Mouse (Mus musculus) intestine, embryonic 14.5 days (tissue): ENCODE results near the gene Vac14. TPM values are rescaled to one million over a fixed set of nuclear protein-coding genes. Genes with fewer than 3 reads are reported as not detected.

ENCODE experiments used
- ATAC-seq: fragments of 200-750 bp; cut with Nextera tagmentation; replicated peaks from 2 replicates; pipeline ENCODE4 v1.8.0; 2017; ENCODE audit warnings: low read depth, moderate number of reproducible peaks, moderate TSS enrichment, moderate library complexity; ENCODE audit not compliant: low FRiP score, low TSS enrichment
- DNase-seq: peaks from one replicate; pipeline ENCODE4 v3.0.0-alpha.2; 2018; ENCODE audit warnings: low spot score
- H3K27ac ChIP-seq: fragments of 300-500 bp; sonication (generic); 2 replicates; pipeline ENCODE4 v1.5.1; 2014; ENCODE audit warnings: low read depth, mild to moderate bottlenecking, control low read depth
- H3K27me3 ChIP-seq: fragments of 300-500 bp; sonication (generic); replicated peaks from 2 replicates; pipeline ENCODE4 v1.6.1; 2014; ENCODE audit warnings: low read length, control low read depth; ENCODE audit not compliant: control insufficient read depth, insufficient read depth
- H3K36me3 ChIP-seq: fragments of 300-500 bp; sonication (generic); 2 replicates; pipeline ENCODE4 v1.6.1; 2014; ENCODE audit warnings: low read length, control low read depth; ENCODE audit not compliant: control insufficient read depth, insufficient read depth
- H3K4me1 ChIP-seq: fragments of 300-500 bp; sonication (generic); replicated peaks from 2 replicates; pipeline ENCODE4 v1.6.1; 2014; ENCODE audit warnings: low read length, control low read depth, mixed read lengths; ENCODE audit not compliant: control insufficient read depth, insufficient read depth
- H3K4me2 ChIP-seq: fragments of 300-500 bp; sonication (generic); 2 replicates; pipeline ENCODE4 v1.6.1; 2014; ENCODE audit warnings: low read length
- H3K4me3 ChIP-seq: fragments of 300-500 bp; sonication (generic); 2 replicates; pipeline ENCODE4 v1.5.1; 2014; ENCODE audit warnings: low read depth, low read length, control low read depth, mixed read lengths
- H3K9ac ChIP-seq: fragments of 300-500 bp; sonication (generic); 2 replicates; pipeline ENCODE4 v1.6.1; 2014; ENCODE audit warnings: mild to moderate bottlenecking, low read length
- H3K9me3 ChIP-seq: fragments of 300-500 bp; sonication (generic); 2 replicates; pipeline ENCODE4 v1.6.1; 2016; ENCODE audit warnings: low read length, control low read depth; ENCODE audit not compliant: control insufficient read depth
- WGBS: fragments of 180-500 bp; shearing (Covaris S2); extraction: QIAGEN DNeasy Blood & Tissue Kit; methylation state at CpG from one replicate; pipeline ENCODE4 v1.1.7; 2014; 5-methylcytosine and 5-hydroxymethylcytosine counted together
- polyA plus RNA-seq: library from polyadenylated mRNA; unstranded; fragments of >200 nt; fragmentation: Nextera tagmentation; extraction: Ambion mirVana; gene quantifications from 2 replicates; pipeline ENCODE4 v1.2.1, GENCODE M21; 2014

Gene Vac14
- polyA plus RNA-seq, 1 experiment from 2014 or later, result 27.2 TPM

DNA sequence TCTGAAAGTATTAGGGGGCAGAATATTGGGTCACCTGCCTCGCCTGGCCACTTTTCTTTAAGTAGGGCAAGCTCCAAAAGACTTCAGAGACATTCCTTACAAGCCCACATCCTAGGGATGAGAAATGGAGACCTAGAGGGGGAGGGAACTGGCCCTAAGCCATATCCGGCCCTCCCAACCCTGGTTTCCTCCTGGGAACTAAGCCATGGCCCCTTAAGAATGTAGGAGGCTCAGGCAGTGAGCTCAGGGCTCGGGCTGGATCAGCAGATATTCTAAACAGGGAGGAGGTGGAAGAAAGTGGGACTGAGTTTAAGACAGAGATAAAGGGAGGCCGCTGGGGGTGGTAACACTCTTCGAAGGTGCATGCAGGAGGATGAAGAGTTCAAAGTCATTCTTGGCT is 142.8 kb downstream of the Vac14 start:
- no peak for DNase-seq
- no peak overlapping the region for H3K27ac ChIP-seq
- ATAC-seq, result peak; percentile 61

DNA sequence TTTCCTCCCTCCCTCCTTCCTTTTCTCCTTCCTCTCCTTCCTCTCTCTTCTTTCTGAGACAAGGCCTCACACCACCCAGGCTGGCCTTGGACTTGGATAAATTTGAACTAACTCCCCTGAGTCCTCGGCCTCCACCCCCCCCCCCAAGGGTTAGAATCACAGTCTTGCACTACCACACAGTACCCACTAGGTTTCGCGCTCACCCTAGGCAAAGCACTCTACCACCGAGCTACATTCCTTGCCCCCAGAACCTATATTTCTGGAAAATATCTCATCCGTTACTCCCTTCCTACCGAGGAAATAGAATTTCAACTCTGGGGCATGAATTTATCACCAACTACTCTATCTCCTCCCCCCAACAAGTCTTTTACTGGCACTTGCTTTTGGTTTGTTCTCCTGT is 143.6 kb downstream of the Vac14 start:
- ATAC-seq, result no peak

More for the DNA sequence above, 142.8 kb downstream of the Vac14 start:
- Histone ChIP-seq H3K9ac (no peak overlapping the region), H3K27me3 (no peaks in the 10 kb centered on the region), H3K36me3 (no peaks in the 10 kb centered on the region), H3K4me3 (no peak overlapping the region), H3K4me1 (no peaks in the 10 kb centered on the region; the same call in 1 of the 2 replicates), H3K9me3 (no peaks in the 10 kb centered on the region), H3K4me2 (no peak overlapping the region)
- 45% methylated on average over 5 of the region's 5 CpGs for WGBS

DNA sequence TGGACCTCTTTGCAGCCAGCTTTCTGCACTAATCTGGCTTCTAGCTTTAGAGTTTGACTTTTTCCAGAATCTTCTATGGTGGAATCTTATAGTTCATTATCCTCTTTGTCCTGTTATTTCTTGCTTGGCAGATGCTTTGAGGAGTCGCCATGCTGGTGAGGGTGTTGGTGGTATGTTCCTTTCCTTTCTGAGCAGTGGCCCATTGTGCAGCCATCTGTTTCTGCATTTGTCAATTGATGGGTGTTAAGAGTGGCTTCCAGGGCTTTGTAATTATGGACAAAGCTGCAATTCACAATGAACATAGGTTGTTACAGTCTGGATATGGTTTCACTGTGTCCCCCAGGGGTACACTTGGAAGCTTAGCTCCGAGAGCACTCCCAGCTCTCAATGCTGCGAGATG is 146.3 kb downstream of the Vac14 start:
- no peak overlapping the region for H3K4me3 ChIP-seq
- H3K36me3 ChIP-seq, result no peaks in the 10 kb centered on the region
- no peak overlapping the region for H3K27ac ChIP-seq
- no peak for ATAC-seq
- no peaks in the 10 kb centered on the region for H3K27me3 ChIP-seq
- no peaks in the 10 kb centered on the region for H3K9me3 ChIP-seq
- no peak overlapping the region for H3K4me2 ChIP-seq
- H3K4me1 ChIP-seq, result no peaks in the 10 kb centered on the region; the same call in 1 of the 2 replicates
- 73% methylated on average over 3 of the region's 3 CpGs for WGBS
- no peak for DNase-seq
- no peak overlapping the region for H3K9ac ChIP-seq

More for the DNA sequence above, 143.6 kb downstream of the Vac14 start:
- Histone ChIP-seq H3K4me1 (no peaks in the 10 kb centered on the region; the same call in 1 of the 2 replicates), H3K9ac (no peak overlapping the region), H3K36me3 (no peaks in the 10 kb centered on the region), H3K27me3 (no peaks in the 10 kb centered on the region), H3K27ac (no peak overlapping the region), H3K9me3 (no peaks in the 10 kb centered on the region), H3K4me3 (no peak overlapping the region), H3K4me2 (no peak overlapping the region)
- DNase-seq, result no peak
- 48% methylated on average over 6 of the region's 6 CpGs for WGBS

DNA sequence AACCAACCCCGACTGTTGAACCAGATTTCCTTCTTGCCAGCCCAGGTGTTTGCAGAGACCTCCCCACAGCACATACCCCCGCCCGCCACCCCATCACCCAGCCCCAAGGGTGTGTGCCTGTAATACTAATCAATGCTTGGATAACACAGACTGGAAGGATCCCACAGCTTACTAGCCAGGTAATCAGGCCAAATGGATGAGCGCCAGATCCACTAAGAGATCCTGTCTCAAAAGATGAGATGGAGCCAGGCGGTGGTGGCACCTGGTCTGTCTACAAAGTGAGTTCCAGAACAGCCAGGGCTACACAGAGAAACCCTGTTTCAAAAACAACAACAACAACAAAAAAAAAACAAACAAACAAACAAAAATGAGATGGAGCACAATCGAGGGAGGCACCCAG is 148.9 kb downstream of the Vac14 start:
- DNase-seq (no peak), ATAC-seq (no peak)
- Histone ChIP-seq H3K9ac (no peak overlapping the region), H3K9me3 (no peaks in the 10 kb centered on the region), H3K4me2 (no peak overlapping the region), H3K27ac (no peak overlapping the region), H3K36me3 (no peaks in the 10 kb centered on the region), H3K4me3 (no peak overlapping the region), H3K4me1 (no peaks in the 10 kb centered on the region), H3K27me3 (no peaks in the 10 kb centered on the region)
- 84% methylated on average over 6 of the region's 6 CpGs for WGBS

Other genes with a start within 250 kb of the Vac14 start
- gene Mtss1l, start 102.9 kb downstream of the Vac14 start, polyA plus RNA-seq, result 9.9 and 10.4 TPM in 2 replicates
- 1.2 and 1.5 TPM in 2 replicates for gene Il34, start 187.3 kb downstream of the Vac14 start, polyA plus RNA-seq
- 66.0 and 72.3 TPM in 2 replicates for gene Cog4, start 228.0 kb downstream of the Vac14 start, polyA plus RNA-seq
- 149 and 176 TPM in 2 replicates for gene Sf3b3, start 228.2 kb downstream of the Vac14 start, polyA plus RNA-seq